Mouse (Mus musculus) CH12.LX (cell line): ENCODE data around the gene Ccl17. TPM values are rescaled to one million over a fixed set of nuclear protein-coding genes. Genes with fewer than 3 reads are reported as not detected.

Experiments used
- DNase-seq: peaks from one replicate; pipeline ENCODE4 v3.0.0-alpha.2; 2013; ENCODE audit errors: extremely low read depth
- H3K27ac ChIP-seq: 2 replicates; pipeline ENCODE4 v1.5.1; 2012; ENCODE audit warnings: low read depth, mild to moderate bottlenecking, control low read depth, moderate library complexity; ENCODE audit not compliant: insufficient read depth
- H3K27me3 ChIP-seq: replicated peaks from 2 replicates; pipeline ENCODE3; 2012; ENCODE audit warnings: inconsistent platforms
- H3K36me3 ChIP-seq, 2 experiments: replicated peaks in 1 of 2; 2 replicates each; pipeline versions ENCODE3 to v1.6.1; 2012; ENCODE audit warnings: inconsistent platforms in 1 of 2, low read length in 1 of 2, mild to moderate bottlenecking in 1 of 2, mixed read lengths in 1 of 2, moderate library complexity in 1 of 2; ENCODE audit not compliant: control insufficient read depth in 1 of 2, insufficient read depth in 1 of 2
- H3K4me1 ChIP-seq, 2 experiments: 2 replicates each; pipeline ENCODE4 v1.6.1; 2012; ENCODE audit warnings: inconsistent platforms in 1 of 2, moderate library complexity in 1 of 2; ENCODE audit not compliant: insufficient read depth in 2 of 2, control insufficient read depth in 1 of 2
- H3K4me2 ChIP-seq: 2 replicates; pipeline ENCODE4 v1.6.1; 2012; ENCODE audit warnings: low read depth, mild to moderate bottlenecking, control low read depth; ENCODE audit not compliant: poor library complexity, insufficient read depth, severe bottlenecking
- H3K4me3 ChIP-seq, 3 experiments: fragments of 150-350 bp in 1 of 3; sonication (generic) in 1 of 3; replicated peaks in 1 of 3; 2 replicates each; pipeline versions ENCODE3 to v1.5.1; 2011 to 2012; ENCODE audit warnings: low read depth in 2 of 3, low read length in 2 of 3, mild to moderate bottlenecking in 2 of 3, moderate library complexity in 2 of 3, control low read depth in 1 of 3, improper control_type of control experiment in 1 of 3, inconsistent platforms in 1 of 3, mixed read lengths in 1 of 3; ENCODE audit not compliant: poor library complexity in 1 of 3
- H3K79me2 ChIP-seq: replicated peaks from 2 replicates; pipeline ENCODE4 v1.6.1; 2012; ENCODE audit warnings: mild to moderate bottlenecking, moderate library complexity; ENCODE audit not compliant: control insufficient read depth, poor library complexity, insufficient read depth, severe bottlenecking; ENCODE audit errors: extremely low read depth
- H3K9ac ChIP-seq: 2 replicates; pipeline ENCODE4 v1.6.1; 2012; ENCODE audit warnings: low read depth, mild to moderate bottlenecking, control low read depth, moderate library complexity; ENCODE audit not compliant: insufficient read depth
- H3K9me3 ChIP-seq: replicated peaks from 2 replicates; pipeline ENCODE3; 2012; ENCODE audit warnings: low read length, inconsistent platforms, mixed read lengths
- BHLHE40 ChIP-seq: IDR thresholded peaks from 2 replicates; pipeline ENCODE4 v1.6.1; 2011; ENCODE audit warnings: mild to moderate bottlenecking, low read depth, low read length, improper control_type of control experiment
- E2F4 ChIP-seq: IDR thresholded peaks from 2 replicates; pipeline ENCODE4 v1.6.1; 2011; ENCODE audit warnings: low read depth, low read length, improper control_type of control experiment; ENCODE audit not compliant: insufficient replicate concordance
- ELF1 ChIP-seq: IDR thresholded peaks from 2 replicates; pipeline ENCODE4 v1.6.1; 2014; ENCODE audit warnings: low read depth, mild to moderate bottlenecking, inconsistent platforms, low read length, improper control_type of control experiment
- GABPA ChIP-seq: IDR thresholded peaks from 2 replicates; pipeline ENCODE4 v1.6.1; 2012; ENCODE audit warnings: low read depth, low read length, improper control_type of control experiment, inconsistent platforms; ENCODE audit not compliant: insufficient replicate concordance
- IRF4 ChIP-seq: IDR thresholded peaks from 2 replicates; pipeline ENCODE4 v1.6.1; 2014; ENCODE audit warnings: low read depth, mild to moderate bottlenecking, inconsistent platforms, low read length, improper control_type of control experiment
- MAFK ChIP-seq: IDR thresholded peaks from 2 replicates; pipeline ENCODE4 v1.6.1; 2011; ENCODE audit warnings: low read length, improper control_type of control experiment; ENCODE audit not compliant: insufficient replicate concordance
- MEF2A ChIP-seq: IDR thresholded peaks from 2 replicates; pipeline ENCODE4 v1.6.1; 2014; ENCODE audit warnings: low read depth, mild to moderate bottlenecking, inconsistent platforms, low read length, improper control_type of control experiment, borderline replicate concordance
- MXI1 ChIP-seq: IDR thresholded peaks from 2 replicates; pipeline ENCODE4 v1.6.1; 2011; ENCODE audit warnings: mild to moderate bottlenecking, low read depth, low read length, improper control_type of control experiment
- MYC ChIP-seq: IDR thresholded peaks from 2 replicates; pipeline ENCODE4 v1.6.1; 2011; ENCODE audit warnings: low read depth, mild to moderate bottlenecking, improper control_type of control experiment, low read length
- NELFE ChIP-seq: IDR thresholded peaks from 2 replicates; pipeline ENCODE4 v1.6.1; 2011; ENCODE audit warnings: low read depth, low read length, improper control_type of control experiment
- PAX5 ChIP-seq: IDR thresholded peaks from 2 replicates; pipeline ENCODE4 v1.6.1; 2012; ENCODE audit warnings: low read length, inconsistent platforms, mixed read lengths
- POLR2A ChIP-seq: IDR thresholded peaks from 2 replicates; pipeline ENCODE4 v1.6.1; 2011; ENCODE audit warnings: low read depth, mild to moderate bottlenecking, improper control_type of control experiment, low read length
- RAD21 ChIP-seq: IDR thresholded peaks from 2 replicates; pipeline ENCODE4 v1.6.1; 2011; ENCODE audit warnings: low read depth, mild to moderate bottlenecking, low read length, improper control_type of control experiment, moderate library complexity
- SMC3 ChIP-seq: IDR thresholded peaks from 2 replicates; pipeline ENCODE4 v1.6.1; 2011; ENCODE audit warnings: low read depth, low read length, improper control_type of control experiment
- TBP ChIP-seq: conservative IDR thresholded peaks from 2 replicates; pipeline ENCODE4 v1.6.1; 2011; ENCODE audit warnings: low read depth, low read length, improper control_type of control experiment
- TCF12 ChIP-seq: IDR thresholded peaks from 2 replicates; pipeline ENCODE4 v1.6.1; 2014; ENCODE audit warnings: low read depth, mild to moderate bottlenecking, inconsistent platforms, low read length, improper control_type of control experiment
- ZC3H11A ChIP-seq: IDR thresholded peaks from 2 replicates; pipeline ENCODE4 v1.6.1; 2012; ENCODE audit warnings: low read depth, mild to moderate bottlenecking, inconsistent platforms, low read length, improper control_type of control experiment
- ZKSCAN1 ChIP-seq: IDR thresholded peaks from 2 replicates; pipeline ENCODE4 v1.6.1; 2012; ENCODE audit warnings: low read depth, inconsistent platforms, low read length, improper control_type of control experiment, borderline replicate concordance
- dilution Hi-C: fragments of 300-500 bp; cut with MboI; formaldehyde crosslinking; loops from 2 replicates; pipeline ENCODE4 v1.14.3; 2020; ENCODE audit warnings: low sequenced_read_pairs; ENCODE audit not compliant: extremely low pct_unique_long_range_greater_than_20kb, extremely low pct_ligation_motif_present
- in situ Hi-C: fragments of 300-500 bp; cut with MboI; formaldehyde crosslinking; loops from 3 replicates; pipeline ENCODE4 v1.14.3; 2019; ENCODE audit warnings: low sequenced_read_pairs, low pct_ligation_motif_present, low pct_unique_long_range_greater_than_20kb, mixed read lengths
- polyA plus RNA-seq: library from polyadenylated mRNA; unstranded; fragments of >175 nt; gene quantifications from 2 replicates; pipeline ENCODE4 v1.2.1, GENCODE M21; 2012; ENCODE audit warnings: low read depth; ENCODE audit not compliant: insufficient read length
- total RNA-seq, 2 experiments: library from RNA; depleted of rRNA; stranded (reverse); fragments of 300-350 nt in 1 of 2; fragments of >200 nt in 1 of 2; gene quantifications; 2 replicates each; pipeline ENCODE4 v1.2.3; 2012 to 2014

Gene Ccl17
- total and polyA plus RNA-seq, 3 experiments = 1.3 to 2.6 (median 2.1) TPM

- Histone ChIP-seq H3K27ac (no peak overlapping the region), H3K9me3 (no peaks in the 10 kb centered on the region), H3K27me3 (no peaks in the 10 kb centered on the region), H3K9ac (no peak overlapping the region), H3K4me3 (no peak overlapping the region), H3K36me3 (no peaks in the 10 kb centered on the region), H3K4me1 (peaks cover 49 to 80% of the 10 kb centered on the region in 2 experiments), H3K79me2 (no peaks in the 10 kb centered on the region), H3K4me2 (no peak overlapping the region)
- dilution Hi-C loops (no loop called here), in situ Hi-C loops (no loop called here)
- no peak for TF ChIP-seq POLR2A
- TF ChIP-seq MEF2A = no peak
- TF ChIP-seq GABPA = no peak
- TF ChIP-seq E2F4 = no peak
- no peak for TF ChIP-seq SMC3
- no peak for TF ChIP-seq NELFE
- no peak for TF ChIP-seq ELF1
- no peak for TF ChIP-seq TCF12
- TF ChIP-seq ZC3H11A = no peak
- no peak for TF ChIP-seq PAX5
- TF ChIP-seq MYC = no peak
- no peak for TF ChIP-seq IRF4
- no peak for TF ChIP-seq TBP
- no peak for TF ChIP-seq ZKSCAN1
- no peak for TF ChIP-seq RAD21
- no peak for DNase-seq
Observed at GRCm38 (mm10) chr8:94805811-94806210, 4.4 kb upstream of the Ccl17 start.

GRCm38 (mm10) chr8:94807506-94807905 is 2.7 kb upstream of the Ccl17 start:
- no peaks in the 10 kb centered on the region for H3K9me3 ChIP-seq
- no peak overlapping the region for H3K4me2 ChIP-seq
- DNase-seq = no peak
- 0 out of 2 replicates have a peak overlapping the region, but pooled peaks have one; percentile 24 for H3K9ac ChIP-seq
- peaks cover 51 to 84% of the 10 kb centered on the region in 2 experiments for H3K4me1 ChIP-seq
- dilution Hi-C loops (no loop called here), in situ Hi-C loops (no loop called here)
- no peaks in the 10 kb centered on the region for H3K79me2 ChIP-seq
- H3K27ac ChIP-seq = no peak overlapping the region
- H3K4me3 ChIP-seq = no peak overlapping the region
- TF ChIP-seq GABPA (no peak), BHLHE40 (peak; percentile 33; the same call in 1 of the 2 replicates), NELFE (no peak), MXI1 (peak; percentile 45; the same call in 1 of the 2 replicates), MAFK (no peak), ELF1 (no peak), IRF4 (no peak), RAD21 (no peak)
- TF ChIP-seq, all 38 proteins: peak for 2
- Histone ChIP-seq H3K36me3 (no peaks in the 10 kb centered on the region), H3K27me3 (no peaks in the 10 kb centered on the region)
